Mouse (Mus musculus) kidney, embryonic 14.5 days (tissue): ENCODE results near the gene Krtap20-2. TPM values are rescaled to one million over a fixed set of nuclear protein-coding genes. Genes with fewer than 3 reads are reported as not detected.
"Not testable (repeated sequence)": the region's sequence is repeated elsewhere in the genome, so short reads cannot be mapped to it uniquely, and the experiment has no call there.

Source experiments
- ATAC-seq: fragments of 200-750 bp; cut with Nextera tagmentation; 2 replicates; pipeline ENCODE4 v1.8.0; 2017; ENCODE audit warnings: moderate number of reproducible peaks, mild to moderate bottlenecking, moderate TSS enrichment, moderate library complexity; ENCODE audit not compliant: low FRiP score, low TSS enrichment
- H3K27ac ChIP-seq: fragments of 300-500 bp; sonication (generic); 2 replicates; pipeline ENCODE4 v1.5.1; 2014; ENCODE audit warnings: low read depth, mild to moderate bottlenecking, low read length, moderate library complexity, mixed read lengths
- H3K27me3 ChIP-seq: fragments of 300-500 bp; sonication (generic); 2 replicates; pipeline ENCODE4 v1.6.1; 2014; ENCODE audit warnings: mild to moderate bottlenecking, low read length; ENCODE audit not compliant: control insufficient read depth, insufficient read depth
- H3K36me3 ChIP-seq: fragments of 300-500 bp; sonication (generic); 2 replicates; pipeline ENCODE4 v1.6.1; 2014; ENCODE audit warnings: low read length, mixed read lengths; ENCODE audit not compliant: control insufficient read depth, insufficient read depth
- H3K4me1 ChIP-seq: fragments of 300-500 bp; sonication (generic); 2 replicates; pipeline ENCODE4 v1.6.1; 2014; ENCODE audit warnings: low read length, mixed read lengths; ENCODE audit not compliant: control insufficient read depth, insufficient read depth
- H3K4me2 ChIP-seq: fragments of 300-500 bp; sonication (generic); replicated peaks from 2 replicates; pipeline ENCODE4 v1.6.1; 2014; ENCODE audit warnings: low read depth, mild to moderate bottlenecking, low read length
- H3K4me3 ChIP-seq: fragments of 300-500 bp; sonication (generic); 2 replicates; pipeline ENCODE4 v1.5.1; 2014; ENCODE audit warnings: mild to moderate bottlenecking, low read length
- H3K9ac ChIP-seq: fragments of 300-500 bp; sonication (generic); 2 replicates; pipeline ENCODE4 v1.6.1; 2014; ENCODE audit warnings: low read depth, mild to moderate bottlenecking, low read length, moderate library complexity
- H3K9me3 ChIP-seq: fragments of 300-500 bp; sonication (generic); 2 replicates; pipeline ENCODE4 v1.6.1; 2016; ENCODE audit warnings: low read length; ENCODE audit not compliant: control insufficient read depth
- WGBS: fragments of 180-500 bp; shearing (Covaris S2); extraction: QIAGEN DNeasy Blood & Tissue Kit; methylation state at CpG from one replicate; pipeline ENCODE4 v1.1.7; 2014; 5-methylcytosine and 5-hydroxymethylcytosine counted together
- polyA plus RNA-seq: library from polyadenylated mRNA; unstranded; fragments of >200 nt; fragmentation: Nextera tagmentation; extraction: Ambion mirVana; gene quantifications from 2 replicates; pipeline ENCODE4 v1.2.1, GENCODE M21; 2014

Krtap20-2 gene
- polyA plus RNA-seq = not detected in 2 replicates

DNA sequence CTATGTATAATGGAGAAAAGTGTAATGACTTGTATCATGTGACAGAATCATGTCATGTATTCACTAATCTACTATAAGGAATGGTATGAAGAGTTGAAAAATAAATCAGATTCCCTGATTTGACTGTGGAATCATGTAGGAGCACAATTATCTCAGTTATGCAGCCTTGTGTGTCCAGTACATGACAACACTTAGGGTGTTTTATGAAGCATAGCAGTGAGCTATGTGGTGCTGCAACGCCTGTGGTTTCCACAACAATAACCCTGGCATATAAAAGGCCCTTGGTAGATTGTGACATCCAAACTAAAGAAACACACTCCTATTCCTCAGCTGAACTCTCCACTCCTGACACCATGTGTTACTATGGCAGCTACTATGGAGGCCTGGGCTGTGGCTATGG lies at the start of gene Krtap20-2:
TSS of gene Krtap20-2 (plus strand) at position 301 of the 400 bp plus-strand sequence.
- WGBS = 54% methylated on average over 1 of the region's 1 CpGs
- Histone ChIP-seq H3K4me3 (no peak within 1 kb of the TSS), H3K9me3 (no peaks in the 10 kb centered on the region), H3K36me3 (no peaks in the 10 kb centered on the region), H3K9ac (no peak within 1 kb of the TSS), H3K27ac (no peak within 1 kb of the TSS), H3K27me3 (no peaks in the 10 kb centered on the region), H3K4me1 (no peaks in the 10 kb centered on the region), H3K4me2 (no peak within 1 kb of the TSS)
- no peak for ATAC-seq

DNA sequence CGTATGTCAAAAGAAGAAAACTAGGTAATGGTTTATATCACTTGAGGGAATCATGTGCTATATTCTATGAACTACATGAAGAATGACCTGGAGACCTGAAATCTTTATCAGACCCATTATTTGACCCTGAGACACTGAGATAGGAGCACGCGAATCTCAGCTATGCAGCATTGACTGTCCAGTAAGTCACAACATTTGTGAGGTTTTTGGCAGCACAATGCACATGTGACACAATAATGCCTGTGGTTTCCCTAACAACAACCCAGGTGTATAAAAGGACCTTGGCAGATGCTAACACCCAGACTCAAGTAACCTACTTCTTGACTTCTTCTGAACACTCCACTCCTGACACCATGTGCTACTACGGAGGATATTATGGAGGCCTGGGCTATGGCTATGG lies 48.0 kb upstream of the Krtap20-2 start, which contains the start of gene Gm9789:
TSS of gene Gm9789 (plus strand) at position 301 of the 400 bp plus-strand sequence.
- WGBS = 82% methylated on average over 4 of the region's 4 CpGs

DNA sequence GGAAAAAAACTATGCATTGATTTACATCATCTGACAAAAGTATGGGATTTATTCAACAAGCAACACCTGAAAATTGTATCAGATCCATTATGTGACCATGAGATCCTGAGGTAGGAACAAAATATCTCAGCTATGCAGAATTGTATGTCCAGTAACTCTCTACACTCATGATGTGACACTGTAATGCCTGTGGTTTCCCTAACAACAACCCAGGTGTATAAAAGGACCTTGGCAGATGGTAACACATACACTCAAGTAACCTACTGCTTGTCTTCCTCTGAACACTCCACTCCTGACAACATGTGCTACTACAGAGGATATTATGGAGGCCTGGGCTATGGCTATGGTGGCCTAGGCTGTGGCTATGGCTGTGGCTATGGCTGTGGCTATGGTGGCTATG lies 36.5 kb upstream of the Krtap20-2 start, which contains the start of gene Gm7735:
TSS of gene Gm7735 (plus strand) at position 301 of the 400 bp plus-strand sequence.
- H3K9ac ChIP-seq, H3K4me3 ChIP-seq, ATAC-seq, H3K27ac ChIP-seq, H3K27me3 ChIP-seq, H3K36me3 ChIP-seq, H3K4me1 ChIP-seq, H3K4me2 ChIP-seq, H3K9me3 ChIP-seq: not testable (repeated sequence)

More for the DNA sequence above, 48.0 kb upstream of the Krtap20-2 start, which contains the start of gene Gm9789:
- H3K4me1 ChIP-seq = no peaks in the 10 kb centered on the region
- no peak within 1 kb of the TSS for H3K4me2 ChIP-seq
- no peaks in the 10 kb centered on the region for H3K36me3 ChIP-seq
- H3K27me3 ChIP-seq = no peaks in the 10 kb centered on the region
- H3K9me3 ChIP-seq = no peaks in the 10 kb centered on the region
- no peak for ATAC-seq
- H3K27ac ChIP-seq = no peak within 1 kb of the TSS
- no peak within 1 kb of the TSS for H3K9ac ChIP-seq
- H3K4me3 ChIP-seq = no peak within 1 kb of the TSS

DNA sequence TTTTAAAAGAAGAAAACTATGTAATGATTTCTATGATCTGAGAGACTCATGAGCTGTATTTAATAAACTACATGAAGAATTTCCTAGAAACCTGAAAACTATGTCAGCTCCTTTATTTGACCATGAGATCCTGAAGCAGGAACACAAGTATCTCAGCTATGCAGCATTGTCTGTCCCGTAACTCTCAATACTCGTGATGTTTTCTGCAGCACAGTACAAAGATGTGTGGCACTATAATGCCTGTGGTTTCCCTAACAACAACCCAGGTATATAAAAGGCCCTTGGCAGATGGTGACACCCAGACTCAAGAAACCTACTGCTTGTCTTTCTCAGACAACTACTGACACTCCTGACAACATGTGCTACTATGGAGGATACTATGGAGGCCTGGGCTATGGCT lies 31.2 kb upstream of the Krtap20-2 start, which contains the start of gene 1110057P08Rik:
TSS of gene 1110057P08Rik (plus strand) at position 301 of the 400 bp plus-strand sequence.
- no peak within 1 kb of the TSS for H3K9ac ChIP-seq
- no peak within 1 kb of the TSS for H3K4me2 ChIP-seq
- no peak within 1 kb of the TSS for H3K4me3 ChIP-seq
- no peak for ATAC-seq
- H3K9me3 ChIP-seq = no peaks in the 10 kb centered on the region
- H3K36me3 ChIP-seq = no peaks in the 10 kb centered on the region
- 75% methylated on average over 2 of the region's 2 CpGs for WGBS
- no peak within 1 kb of the TSS for H3K27ac ChIP-seq
- no peaks in the 10 kb centered on the region for H3K4me1 ChIP-seq
- H3K27me3 ChIP-seq = no peaks in the 10 kb centered on the region

DNA sequence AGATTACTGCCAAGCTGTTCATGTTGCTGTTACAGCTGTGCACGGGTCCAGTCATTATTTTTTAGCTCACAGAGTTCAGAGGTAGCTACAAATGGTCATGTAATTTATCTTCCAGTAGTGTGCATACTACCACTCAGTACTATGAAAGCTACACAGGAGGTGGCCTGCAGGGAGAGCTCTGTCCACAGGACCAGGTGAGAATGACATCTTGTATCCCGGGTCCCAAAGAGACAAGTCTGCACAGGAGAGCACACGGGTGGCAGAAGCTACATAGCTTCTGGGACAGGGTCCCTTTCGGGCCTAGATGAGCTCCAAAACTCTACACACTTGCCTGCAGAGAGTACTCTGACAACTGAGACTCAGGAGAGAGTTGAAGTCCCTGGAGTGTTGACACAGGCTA lies 17.0 kb upstream of the Krtap20-2 start:
- Histone ChIP-seq H3K4me1 (no peaks in the 10 kb centered on the region), H3K9ac (no peak overlapping the region), H3K27me3 (no peaks in the 10 kb centered on the region), H3K9me3 (no peaks in the 10 kb centered on the region), H3K36me3 (no peaks in the 10 kb centered on the region), H3K4me3 (no peak overlapping the region), H3K4me2 (no peak overlapping the region), H3K27ac (no peak overlapping the region)
- 74% methylated on average over 4 of the region's 4 CpGs for WGBS
- no peak for ATAC-seq

Other genes starting within 250 kb of the Krtap20-2 start
- not detected in 2 replicates for gene Krtap16-3, start 243.0 kb upstream of the Krtap20-2 start, polyA plus RNA-seq
- not detected in 2 replicates for gene Krtap22-2, start 195.1 kb upstream of the Krtap20-2 start, polyA plus RNA-seq
- gene Gm10229, start 190.6 kb upstream of the Krtap20-2 start, polyA plus RNA-seq = not detected in 2 replicates
- not detected in 2 replicates for gene Krtap6-1, start 174.2 kb upstream of the Krtap20-2 start, polyA plus RNA-seq
- not detected in 2 replicates for gene Gm10228, start 164.4 kb upstream of the Krtap20-2 start, polyA plus RNA-seq
- not detected in 2 replicates for gene Krtap6-5, start 158.0 kb upstream of the Krtap20-2 start, polyA plus RNA-seq
- not detected in 2 replicates for gene 1110025L11Rik, start 141.9 kb upstream of the Krtap20-2 start, polyA plus RNA-seq
- not detected in 2 replicates for gene Krtap6-3, start 121.8 kb upstream of the Krtap20-2 start, polyA plus RNA-seq
- gene Gm6358, start 65.0 kb upstream of the Krtap20-2 start, polyA plus RNA-seq = not detected in 2 replicates
- not detected in 2 replicates for gene Gm10061, start 54.8 kb upstream of the Krtap20-2 start, polyA plus RNA-seq
- gene Gm9789, start 47.9 kb upstream of the Krtap20-2 start, polyA plus RNA-seq = not detected in 2 replicates
- not detected in 2 replicates for gene Gm7735, start 36.4 kb upstream of the Krtap20-2 start, polyA plus RNA-seq
- not detected in 2 replicates for gene 1110057P08Rik, start 31.1 kb upstream of the Krtap20-2 start, polyA plus RNA-seq
- gene Krtap21-1, start 198.0 kb downstream of the Krtap20-2 start, polyA plus RNA-seq = not detected in 2 replicates
- not detected in 2 replicates for gene Krtap6-2, start 214.2 kb downstream of the Krtap20-2 start, polyA plus RNA-seq